Mouse (Mus musculus) stomach, postnatal 0 days (tissue): Measurements from ENCODE around the gene Samhd1. TPM values are rescaled to one million over a fixed set of nuclear protein-coding genes. Genes with fewer than 3 reads are reported as not detected.

Source experiments
- ATAC-seq: fragments of 200-750 bp; cut with Nextera tagmentation; 2 replicates; pipeline ENCODE4 v1.8.0; 2017; ENCODE audit not compliant: low FRiP score, low TSS enrichment
- DNase-seq: peaks from one replicate; pipeline ENCODE4 v3.0.0-alpha.2; 2016; ENCODE audit warnings: low spot score
- H3K27ac ChIP-seq: fragments of 300-500 bp; sonication (generic); replicated peaks from 2 replicates; pipeline ENCODE4 v1.5.1; 2014; ENCODE audit warnings: mild to moderate bottlenecking, control low read depth
- H3K27me3 ChIP-seq: fragments of 300-500 bp; sonication (generic); 2 replicates; pipeline ENCODE4 v1.6.1; 2014; ENCODE audit warnings: low read length; ENCODE audit not compliant: control insufficient read depth, insufficient read depth
- H3K36me3 ChIP-seq: fragments of 300-500 bp; sonication (generic); 2 replicates; pipeline ENCODE4 v1.6.1; 2014; ENCODE audit warnings: low read length, mixed read lengths; ENCODE audit not compliant: control insufficient read depth, insufficient read depth
- H3K4me1 ChIP-seq: fragments of 300-500 bp; sonication (generic); replicated peaks from 2 replicates; pipeline ENCODE4 v1.6.1; 2014; ENCODE audit warnings: antibody characterized with exemption; ENCODE audit not compliant: control insufficient read depth, insufficient read depth
- H3K4me2 ChIP-seq: fragments of 300-500 bp; sonication (generic); replicated peaks from 2 replicates; pipeline ENCODE4 v1.6.1; 2014; ENCODE audit warnings: low read depth, mild to moderate bottlenecking, control low read depth, moderate library complexity
- H3K4me3 ChIP-seq: fragments of 300-500 bp; sonication (generic); 2 replicates; pipeline ENCODE4 v1.5.1; 2014; ENCODE audit warnings: low read depth, low read length, control low read depth
- H3K9ac ChIP-seq: fragments of 300-500 bp; sonication (generic); 2 replicates; pipeline ENCODE4 v1.6.1; 2014; ENCODE audit warnings: mild to moderate bottlenecking, low read length, control low read depth, mixed read lengths
- H3K9me3 ChIP-seq: fragments of 300-500 bp; sonication (generic); 2 replicates; pipeline ENCODE4 v1.6.1; 2016; ENCODE audit warnings: low read length; ENCODE audit not compliant: control insufficient read depth
- CTCF ChIP-seq: IDR thresholded peaks from 2 replicates; pipeline ENCODE4 v1.5.1; 2016; ENCODE audit warnings: antibody characterized with exemption, low read depth, mild to moderate bottlenecking, moderate library complexity
- EP300 ChIP-seq: optimal IDR thresholded peaks from 2 replicates; pipeline ENCODE3; 2016; ENCODE audit warnings: antibody characterized with exemption
- WGBS: fragments of 180-500 bp; shearing (Covaris S2); extraction: QIAGEN DNeasy Blood & Tissue Kit; methylation state at CpG from one replicate; pipeline ENCODE4 v1.1.7; 2014; 5-methylcytosine and 5-hydroxymethylcytosine counted together
- polyA plus RNA-seq: library from polyadenylated mRNA; unstranded; fragments of >200 nt; fragmentation: Nextera tagmentation; extraction: Ambion mirVana; gene quantifications from 2 replicates; pipeline ENCODE4 v1.2.1, GENCODE M21; 2015

Gene Samhd1
- polyA plus RNA-seq, 1 experiment from 2014 or later: 17.4 TPM

- Histone ChIP-seq H3K27me3 (no peaks in the 10 kb centered on the region), H3K4me2 (peak overlapping the region; percentile 95), H3K36me3 (no peaks in the 10 kb centered on the region), H3K4me1 (peaks cover 3% of the 10 kb centered on the region; the same call in 1 of the 2 replicates), H3K27ac (peak overlapping the region; percentile 82), H3K4me3 (peak overlapping the region; percentile 69), H3K9ac (peak overlapping the region; percentile 75), H3K9me3 (no peaks in the 10 kb centered on the region)
- under 1% methylated on average over 25 of the region's 25 CpGs for WGBS
- ATAC-seq (peak; percentile 27), DNase-seq (peak; percentile 37)
- no peak for TF ChIP-seq EP300
- TF ChIP-seq CTCF: no peak
Measured at GRCm38 (mm10) chr2:157134479-157134931, 560 bp downstream of the Samhd1 start.

GRCm38 (mm10) chr2:157133769-157134478, 1.1 kb downstream of the Samhd1 start:
- DNase-seq: no peak
- no peak for ATAC-seq
- no peaks in the 10 kb centered on the region for H3K36me3 ChIP-seq
- H3K4me1 ChIP-seq: peaks cover 3% of the 10 kb centered on the region; the same call in 1 of the 2 replicates
- no peaks in the 10 kb centered on the region for H3K9me3 ChIP-seq
- TF ChIP-seq EP300 (no peak), CTCF (no peak)
- peak overlapping the region; percentile 82; the same call in 1 of the 2 replicates for H3K27ac ChIP-seq
- peak overlapping the region; percentile 69 for H3K4me3 ChIP-seq
- WGBS: 12% methylated on average over 11 of the region's 11 CpGs
- H3K4me2 ChIP-seq: peak overlapping the region; percentile 95
- no peaks in the 10 kb centered on the region for H3K27me3 ChIP-seq
- peak overlapping the region; percentile 75 for H3K9ac ChIP-seq

- TF ChIP-seq CTCF: no peak
- TF ChIP-seq EP300: no peak
- no peaks in the 10 kb centered on the region for H3K9me3 ChIP-seq
- H3K4me1 ChIP-seq: peaks cover 3% of the 10 kb centered on the region; the same call in 1 of the 2 replicates
- ATAC-seq (no peak), DNase-seq (peak; percentile 7)
- no peaks in the 10 kb centered on the region for H3K36me3 ChIP-seq
- WGBS: 75% methylated on average over 3 of the region's 3 CpGs
- no peak overlapping the region for H3K9ac ChIP-seq
- no peak overlapping the region; the same call in 1 of the 2 replicates for H3K4me2 ChIP-seq
- no peak overlapping the region for H3K27ac ChIP-seq
- no peak overlapping the region for H3K4me3 ChIP-seq
- H3K27me3 ChIP-seq: no peaks in the 10 kb centered on the region
Measured at GRCm38 (mm10) chr2:157132686-157133540, 2.2 kb downstream of the Samhd1 start.

GRCm38 (mm10) chr2:157132086-157132485, 3.0 kb downstream of the Samhd1 start:
- no peak overlapping the region for H3K4me3 ChIP-seq
- no peak overlapping the region for H3K4me2 ChIP-seq
- TF ChIP-seq CTCF: no peak
- TF ChIP-seq EP300: no peak
- no peak overlapping the region for H3K9ac ChIP-seq
- H3K4me1 ChIP-seq: peaks cover 3% of the 10 kb centered on the region; the same call in 1 of the 2 replicates
- 58% methylated on average over 1 of the region's 1 CpGs for WGBS
- no peaks in the 10 kb centered on the region for H3K27me3 ChIP-seq
- DNase-seq: no peak
- ATAC-seq: no peak
- H3K36me3 ChIP-seq: no peaks in the 10 kb centered on the region
- H3K9me3 ChIP-seq: no peaks in the 10 kb centered on the region
- H3K27ac ChIP-seq: no peak overlapping the region

GRCm38 (mm10) chr2:157130813-157131514, 4.1 kb downstream of the Samhd1 start:
- H3K4me2 ChIP-seq: no peak overlapping the region
- ATAC-seq (no peak), DNase-seq (no peak)
- no peak overlapping the region for H3K27ac ChIP-seq
- 63% methylated on average over 8 of the region's 8 CpGs for WGBS
- H3K9ac ChIP-seq: no peak overlapping the region
- TF ChIP-seq EP300 (no peak), CTCF (no peak)
- H3K36me3 ChIP-seq: no peaks in the 10 kb centered on the region
- H3K4me1 ChIP-seq: peaks cover 3% of the 10 kb centered on the region; the same call in 1 of the 2 replicates
- H3K4me3 ChIP-seq: no peak overlapping the region
- no peaks in the 10 kb centered on the region for H3K9me3 ChIP-seq
- no peaks in the 10 kb centered on the region for H3K27me3 ChIP-seq
